Mouse (Mus musculus): ENCODE data around the gene S1pr5. TPM values are rescaled to one million over a fixed set of nuclear protein-coding genes. Genes with fewer than 3 reads are reported as not detected.

Gene S1pr5
- polyA plus RNA-seq, 1 experiment from 2014 or later = 0.18 TPM

DNA sequence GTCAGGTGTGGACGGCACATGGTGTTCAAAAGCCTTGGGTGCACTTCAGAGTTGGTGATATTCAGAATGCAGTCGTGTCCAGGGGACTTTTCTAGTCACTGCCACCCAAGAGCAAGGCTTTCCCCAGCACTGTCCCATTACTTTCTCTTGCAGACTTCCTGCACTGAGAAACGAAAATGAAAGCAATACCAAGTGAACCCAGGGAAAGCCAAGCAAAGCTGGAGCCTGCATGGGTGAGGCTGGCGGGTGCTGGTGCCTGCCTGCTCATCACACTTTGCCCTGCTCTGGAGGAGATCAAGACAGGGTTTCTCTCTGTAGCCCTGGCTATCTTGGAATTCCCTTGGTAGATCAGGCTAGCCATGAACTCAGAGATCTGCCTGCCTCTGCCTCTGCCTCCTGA is 12.9 kb downstream of the S1pr5 start:
- Histone ChIP-seq H3K4me1 (ENCODE audit: control insufficient read depth in 2 of 2, insufficient read depth in 2 of 2, low read length in 2 of 2) (peaks cover 9 to 16% of the 10 kb centered on the region in 2 experiments), H3K4me3 (ENCODE audit: control insufficient read depth in 1 of 2, insufficient read depth in 1 of 2, low read depth in 1 of 2, low read length in 2 of 2) (no peak overlapping the region), H3K36me3 (ENCODE audit: control insufficient read depth, insufficient read depth, low read length) (peaks cover 66% of the 10 kb centered on the region), H3K4me2 (ENCODE audit: low read length) (no peak overlapping the region), H3K27ac (replicated peaks in 1 of 2; ENCODE audit: control insufficient read depth in 1 of 2, insufficient read depth in 1 of 2, low read depth in 2 of 2, low read length in 2 of 2) (no peak overlapping the region), H3K27me3 (ENCODE audit: control insufficient read depth, insufficient read depth, low read length) (no peaks in the 10 kb centered on the region), H3K9ac (ENCODE audit: low read length) (no peak overlapping the region), H3K9me3 (ENCODE audit: control insufficient read depth, low read length) (no peaks in the 10 kb centered on the region)
- no peak for ATAC-seq (ENCODE audit: insufficient number of reproducible peaks, insufficient read depth, low FRiP score, low read depth)
- 74% methylated on average over 4 of the region's 4 CpGs for WGBS

- WGBS = 83% methylated on average over 28 of the region's 28 CpGs
- H3K4me1 ChIP-seq (ENCODE audit: control insufficient read depth in 2 of 2, insufficient read depth in 2 of 2, low read length in 2 of 2) = peaks cover 8 to 16% of the 10 kb centered on the region in 2 experiments
- no peak for ATAC-seq (ENCODE audit: insufficient number of reproducible peaks, insufficient read depth, low FRiP score, low read depth)
- peaks cover 81% of the 10 kb centered on the region for H3K36me3 ChIP-seq (ENCODE audit: control insufficient read depth, insufficient read depth, low read length)
- H3K9me3 ChIP-seq (ENCODE audit: control insufficient read depth, low read length) = no peaks in the 10 kb centered on the region
- H3K4me3 ChIP-seq (ENCODE audit: control insufficient read depth in 1 of 2, insufficient read depth in 1 of 2, low read depth in 1 of 2, low read length in 2 of 2) = no peak overlapping the region
- no peak overlapping the region for H3K9ac ChIP-seq (ENCODE audit: low read length)
- H3K4me2 ChIP-seq (ENCODE audit: low read length) = no peak overlapping the region
- no peaks in the 10 kb centered on the region for H3K27me3 ChIP-seq (ENCODE audit: control insufficient read depth, insufficient read depth, low read length)
- H3K27ac ChIP-seq (replicated peaks in 1 of 2; ENCODE audit: control insufficient read depth in 1 of 2, insufficient read depth in 1 of 2, low read depth in 2 of 2, low read length in 2 of 2) = no peak overlapping the region
These were observed 14.4 kb downstream of the S1pr5 start for GRCm38 (mm10) chr9:21233805-21234204.

DNA sequence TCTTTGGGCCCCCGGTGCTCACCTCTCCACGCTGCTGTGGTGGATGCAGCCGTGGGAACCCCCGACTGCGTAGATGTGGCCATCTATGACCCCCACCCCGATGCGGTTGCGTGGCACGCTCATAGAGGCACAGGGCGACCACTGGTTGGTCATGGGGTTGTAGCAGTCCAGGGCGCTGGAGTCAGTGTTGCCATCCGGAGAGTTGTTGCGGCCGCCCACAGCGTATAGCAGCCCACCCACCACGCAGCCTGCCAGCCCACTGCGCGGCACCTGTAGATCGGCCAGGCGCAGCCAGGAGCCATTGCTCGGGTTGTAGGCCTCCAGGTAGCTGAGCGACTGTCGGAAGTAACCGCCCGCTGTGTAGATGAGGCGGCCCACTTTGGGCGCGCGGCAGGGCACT is 14.9 kb downstream of the S1pr5 start:
- ATAC-seq (ENCODE audit: insufficient number of reproducible peaks, insufficient read depth, low FRiP score, low read depth) = no peak
- Histone ChIP-seq H3K4me1 (ENCODE audit: control insufficient read depth in 2 of 2, insufficient read depth in 2 of 2, low read length in 2 of 2) (peaks cover 8 to 16% of the 10 kb centered on the region in 2 experiments), H3K4me2 (ENCODE audit: low read length) (no peak overlapping the region), H3K4me3 (ENCODE audit: control insufficient read depth in 1 of 2, insufficient read depth in 1 of 2, low read depth in 1 of 2, low read length in 2 of 2) (no peak overlapping the region), H3K9ac (ENCODE audit: low read length) (no peak overlapping the region), H3K27me3 (ENCODE audit: control insufficient read depth, insufficient read depth, low read length) (no peaks in the 10 kb centered on the region), H3K9me3 (ENCODE audit: control insufficient read depth, low read length) (no peaks in the 10 kb centered on the region), H3K36me3 (ENCODE audit: control insufficient read depth, insufficient read depth, low read length) (peaks cover 82% of the 10 kb centered on the region), H3K27ac (replicated peaks in 1 of 2; ENCODE audit: control insufficient read depth in 1 of 2, insufficient read depth in 1 of 2, low read depth in 2 of 2, low read length in 2 of 2) (no peak overlapping the region)
- 90% methylated on average over 29 of the region's 29 CpGs for WGBS

DNA sequence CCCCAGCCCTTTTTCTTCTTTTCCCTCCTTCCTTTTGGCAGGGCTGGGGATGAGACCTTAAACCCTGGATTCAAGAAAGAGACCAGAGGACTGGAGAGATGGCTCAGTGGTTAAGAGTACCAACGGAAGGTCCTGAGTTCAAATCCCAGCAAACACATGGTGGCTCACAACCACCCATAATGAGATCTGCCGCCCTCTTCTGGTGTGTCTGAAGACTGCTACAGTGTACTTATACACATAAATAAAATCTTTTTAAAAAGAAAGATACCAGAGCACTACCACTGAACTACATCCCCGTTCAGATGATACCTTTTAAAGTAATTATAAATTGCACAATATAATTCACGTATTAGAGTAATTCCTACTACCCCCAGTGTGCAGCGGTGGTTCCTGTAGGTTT is 15.4 kb downstream of the S1pr5 start:
- Histone ChIP-seq H3K9ac (ENCODE audit: low read length) (no peak overlapping the region), H3K4me1 (ENCODE audit: control insufficient read depth in 2 of 2, insufficient read depth in 2 of 2, low read length in 2 of 2) (peaks cover 9 to 18% of the 10 kb centered on the region in 2 experiments), H3K4me3 (ENCODE audit: control insufficient read depth in 1 of 2, insufficient read depth in 1 of 2, low read depth in 1 of 2, low read length in 2 of 2) (no peak overlapping the region), H3K9me3 (ENCODE audit: control insufficient read depth, low read length) (no peaks in the 10 kb centered on the region), H3K36me3 (ENCODE audit: control insufficient read depth, insufficient read depth, low read length) (peaks cover 82% of the 10 kb centered on the region), H3K4me2 (ENCODE audit: low read length) (no peak overlapping the region), H3K27me3 (ENCODE audit: control insufficient read depth, insufficient read depth, low read length) (no peaks in the 10 kb centered on the region), H3K27ac (replicated peaks in 1 of 2; ENCODE audit: control insufficient read depth in 1 of 2, insufficient read depth in 1 of 2, low read depth in 2 of 2, low read length in 2 of 2) (no peak overlapping the region)
- 87% methylated on average over 5 of the region's 5 CpGs for WGBS
- ATAC-seq (ENCODE audit: insufficient number of reproducible peaks, insufficient read depth, low FRiP score, low read depth) = no peak

- Histone ChIP-seq H3K9ac (ENCODE audit: low read length) (no peak overlapping the region), H3K27me3 (ENCODE audit: control insufficient read depth, insufficient read depth, low read length) (no peaks in the 10 kb centered on the region), H3K9me3 (ENCODE audit: control insufficient read depth, low read length) (no peaks in the 10 kb centered on the region), H3K36me3 (ENCODE audit: control insufficient read depth, insufficient read depth, low read length) (peaks cover 75% of the 10 kb centered on the region), H3K4me3 (ENCODE audit: control insufficient read depth in 1 of 2, insufficient read depth in 1 of 2, low read depth in 1 of 2, low read length in 2 of 2) (no peak overlapping the region), H3K27ac (replicated peaks in 1 of 2; ENCODE audit: control insufficient read depth in 1 of 2, insufficient read depth in 1 of 2, low read depth in 2 of 2, low read length in 2 of 2) (no peak overlapping the region), H3K4me1 (ENCODE audit: control insufficient read depth in 2 of 2, insufficient read depth in 2 of 2, low read length in 2 of 2) (peaks cover 7 to 12% of the 10 kb centered on the region in 2 experiments; a peak in 3 of 4 replicates), H3K4me2 (ENCODE audit: low read length) (no peak overlapping the region)
- no peak for ATAC-seq (ENCODE audit: insufficient number of reproducible peaks, insufficient read depth, low FRiP score, low read depth)
- 49% methylated on average over 23 of the region's 23 CpGs for WGBS
These were observed 16.7 kb downstream of the S1pr5 start for GRCm38 (mm10) chr9:21231551-21231950.

DNA sequence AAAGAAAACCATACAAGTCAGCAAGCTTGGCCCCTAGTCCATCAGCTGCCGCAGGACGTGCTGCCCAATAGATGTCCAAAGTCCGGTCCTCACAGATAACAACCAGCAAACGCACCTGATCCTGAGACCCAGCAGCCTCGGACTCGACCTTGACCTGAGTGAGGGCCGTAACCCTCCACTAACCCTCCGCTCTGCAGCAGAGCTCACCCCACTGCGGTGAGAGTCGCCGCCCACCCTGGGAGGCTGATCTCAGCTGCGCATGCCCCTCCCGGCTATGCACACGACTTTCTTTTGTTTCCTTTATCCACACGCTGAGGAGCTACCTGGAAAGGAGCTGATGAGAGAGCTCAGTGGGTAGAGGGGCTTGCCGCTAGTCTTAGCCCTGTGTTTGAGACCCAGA is 20.9 kb downstream of the S1pr5 start:
- Histone ChIP-seq H3K4me1 (ENCODE audit: control insufficient read depth in 2 of 2, insufficient read depth in 2 of 2, low read length in 2 of 2) (peaks cover 9 to 17% of the 10 kb centered on the region in 2 experiments; a peak in 3 of 4 replicates), H3K9me3 (ENCODE audit: control insufficient read depth, low read length) (0 out of 2 replicates have a peak, but pooled peaks cover 2% of the 10 kb centered on the region), H3K36me3 (ENCODE audit: control insufficient read depth, insufficient read depth, low read length) (peaks cover 36% of the 10 kb centered on the region), H3K27ac (replicated peaks in 1 of 2; ENCODE audit: control insufficient read depth in 1 of 2, insufficient read depth in 1 of 2, low read depth in 2 of 2, low read length in 2 of 2) (no peak overlapping the region; a peak in 2 of 4 replicates), H3K9ac (ENCODE audit: low read length) (peak overlapping the region; percentile 76), H3K4me3 (ENCODE audit: control insufficient read depth in 1 of 2, insufficient read depth in 1 of 2, low read depth in 1 of 2, low read length in 2 of 2) (peak overlapping the region; percentile 30 to 34), H3K27me3 (ENCODE audit: control insufficient read depth, insufficient read depth, low read length) (no peaks in the 10 kb centered on the region), H3K4me2 (ENCODE audit: low read length) (peak overlapping the region; percentile 66)
- ATAC-seq (ENCODE audit: insufficient number of reproducible peaks, insufficient read depth, low FRiP score, low read depth) = no peak
- 11% methylated on average over 16 of the region's 16 CpGs for WGBS

DNA sequence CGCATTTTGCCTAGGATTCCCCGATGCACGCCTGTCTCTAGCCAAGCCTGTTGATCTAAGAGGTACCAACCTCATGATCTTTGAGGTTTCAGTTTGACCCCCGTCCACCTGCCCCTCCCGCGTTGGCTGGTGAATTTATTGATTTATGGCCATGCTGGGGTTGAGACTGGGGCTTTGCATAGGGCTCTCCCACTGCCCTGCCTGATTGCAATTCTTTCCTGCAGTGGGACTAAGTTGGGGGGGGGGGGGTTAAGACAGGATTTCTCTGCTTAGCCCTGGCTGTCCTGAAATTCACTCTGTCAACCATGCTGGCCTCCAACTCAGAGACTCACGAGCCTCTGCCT is 22.9 kb downstream of the S1pr5 start:
- H3K27ac ChIP-seq (replicated peaks in 1 of 2; ENCODE audit: control insufficient read depth in 1 of 2, insufficient read depth in 1 of 2, low read depth in 2 of 2, low read length in 2 of 2) = peak overlapping the region; percentile 51 to 70; a peak in 3 of 4 replicates
- H3K9ac ChIP-seq (ENCODE audit: low read length) = peak overlapping the region; percentile 59

More for the DNA sequence above, 22.9 kb downstream of the S1pr5 start:
- ATAC-seq (ENCODE audit: insufficient number of reproducible peaks, insufficient read depth, low FRiP score, low read depth) = no peak
- peaks cover 17% of the 10 kb centered on the region for H3K36me3 ChIP-seq (ENCODE audit: control insufficient read depth, insufficient read depth, low read length)
- peaks cover 12 to 29% of the 10 kb centered on the region in 2 experiments for H3K4me1 ChIP-seq (ENCODE audit: control insufficient read depth in 2 of 2, insufficient read depth in 2 of 2, low read length in 2 of 2)
- 10% methylated on average over 7 of the region's 7 CpGs for WGBS
- H3K4me3 ChIP-seq (ENCODE audit: control insufficient read depth in 1 of 2, insufficient read depth in 1 of 2, low read depth in 1 of 2, low read length in 2 of 2) = peak overlapping the region; percentile 32 to 36
- H3K27me3 ChIP-seq (ENCODE audit: control insufficient read depth, insufficient read depth, low read length) = no peaks in the 10 kb centered on the region
- peak overlapping the region; percentile 56 for H3K4me2 ChIP-seq (ENCODE audit: low read length)
- H3K9me3 ChIP-seq (ENCODE audit: control insufficient read depth, low read length) = 0 out of 2 replicates have a peak, but pooled peaks cover 2% of the 10 kb centered on the region

Measured in heart, embryonic 14.5 days (tissue).